Mouse (Mus musculus): ENCODE results near the gene Urah.

The Urah gene

GRCm38 (mm10) chr7:140840750-140841735, 6.2 kb downstream of the Urah start:
- DNase-seq, result no peak

DNA sequence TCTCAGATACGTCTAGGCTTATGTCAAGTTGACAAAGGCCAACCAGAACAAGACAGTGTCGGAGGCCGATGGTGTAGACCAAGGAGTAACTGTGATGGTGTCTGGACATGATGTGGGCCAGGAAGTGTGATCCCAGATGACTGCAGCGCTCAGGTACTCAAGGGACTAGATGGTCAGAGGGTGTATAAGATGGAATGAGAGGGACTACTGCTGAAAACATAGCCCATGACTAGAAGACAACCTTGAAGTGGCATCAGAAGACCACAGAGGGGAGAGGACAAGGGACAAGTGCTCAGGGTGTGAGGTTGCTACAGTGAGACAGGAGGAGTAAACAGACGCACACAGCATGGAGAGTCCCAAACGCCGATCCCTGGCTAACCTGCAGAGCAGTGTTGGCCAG, 9.0 kb downstream of the Urah start:
- DNase-seq, result no peak

DNA sequence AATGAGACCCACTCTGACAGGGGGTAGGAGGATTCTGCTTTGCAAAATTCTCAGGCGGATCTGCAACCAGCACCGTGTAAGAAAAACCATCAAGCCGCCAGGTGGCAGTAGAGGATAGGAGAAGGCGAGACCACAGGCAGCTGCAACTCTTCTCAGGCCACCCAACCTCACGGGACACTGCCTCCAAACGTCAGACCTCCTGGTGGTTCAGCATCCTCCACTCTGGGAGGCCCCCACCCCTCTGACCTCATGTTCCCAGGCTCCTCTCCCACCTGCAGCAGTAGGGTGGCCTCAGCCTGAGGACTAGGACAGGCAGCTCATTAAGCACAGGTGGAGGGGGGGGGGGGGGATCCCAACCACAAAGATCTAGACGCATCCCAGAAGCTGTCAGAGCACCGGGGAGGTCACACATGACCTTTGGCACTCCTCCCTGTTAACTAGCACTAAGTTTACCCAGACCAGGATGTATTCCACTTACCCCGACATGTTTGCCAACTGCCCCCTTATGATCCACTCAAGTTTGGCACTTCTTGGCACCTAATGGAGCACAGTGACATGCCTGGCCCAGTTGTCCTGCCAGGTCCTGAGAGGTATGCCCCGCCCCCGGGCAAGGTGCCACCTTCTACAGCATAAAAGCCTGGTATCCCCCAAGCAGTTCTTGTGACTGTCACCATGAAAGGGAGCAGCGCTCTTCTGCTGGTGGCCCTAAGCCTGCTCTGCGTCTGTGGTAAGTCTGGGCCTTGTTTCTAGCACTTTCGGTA, 10.3 kb downstream of the Urah start, which contains the start of gene Scgb1c1:
Scgb1c1 (plus strand) TSS at position 643 of the 761 bp plus-strand sequence.
- peak; percentile 96 to 99 for DNase-seq

DNA sequence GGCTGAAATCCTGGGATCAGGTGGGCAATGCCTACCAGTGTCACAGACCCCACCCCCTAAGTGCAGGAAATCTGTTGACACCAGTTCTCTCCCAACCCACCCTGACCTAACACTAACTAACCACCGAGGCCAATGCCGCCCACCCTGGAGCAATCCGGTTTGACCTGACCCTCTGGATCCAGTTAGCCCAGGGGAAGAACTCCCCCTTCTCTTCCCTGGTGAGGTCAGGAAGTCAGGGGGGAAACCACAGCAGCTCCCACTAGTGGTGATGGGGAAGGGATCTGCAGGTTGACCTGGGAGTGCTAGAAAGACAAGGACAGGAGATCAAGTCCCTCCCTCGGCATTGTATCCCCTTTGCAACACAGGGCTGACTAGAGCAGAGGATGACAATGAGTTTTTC, 10.9 kb downstream of the Urah start:
- no peak for DNase-seq

GRCm38 (mm10) chr7:140846676-140847075, 11.9 kb downstream of the Urah start:
- no peak for DNase-seq

- peak; percentile 43 to 54 for DNase-seq
Observed at GRCm38 (mm10) chr7:140847755-140848580, 13.2 kb downstream of the Urah start, which contains the start of gene Odf3. Odf3 (plus strand) TSS chr7:140847805.

DNA sequence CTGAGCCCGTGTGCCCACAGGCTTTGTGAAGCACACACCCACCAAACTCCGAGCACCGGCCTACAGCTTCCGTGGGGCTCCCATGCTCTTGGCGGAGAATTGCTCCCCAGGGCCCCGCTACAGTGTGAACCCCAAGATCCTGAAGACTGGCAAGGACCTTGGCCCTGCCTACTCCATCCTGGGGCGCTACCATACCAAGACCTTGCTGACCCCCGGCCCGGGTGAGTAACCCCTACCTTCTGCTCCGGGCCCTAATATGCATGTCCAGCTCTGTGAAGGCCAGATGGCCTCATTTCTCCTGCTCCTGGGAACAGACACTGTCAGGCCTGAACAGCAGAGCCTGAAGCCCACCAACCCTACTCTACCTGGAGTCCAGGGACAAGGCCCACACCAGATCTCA, 13.8 kb downstream of the Urah start:
- DNase-seq, result no peak

- no peak for DNase-seq
Observed at GRCm38 (mm10) chr7:140851916-140852315, 17.1 kb downstream of the Urah start.

GRCm38 (mm10) chr7:140853386-140853785, 18.6 kb downstream of the Urah start:
- DNase-seq, result no peak

- no peak for DNase-seq
Observed at GRCm38 (mm10) chr7:140854483-140854882, 19.7 kb downstream of the Urah start.

GRCm38 (mm10) chr7:140855181-140855580, 20.4 kb downstream of the Urah start:
- DNase-seq, result no peak

GRCm38 (mm10) chr7:140855860-140856784, 21.3 kb downstream of the Urah start, which contains the start of gene Gm45785:
Gm45785 (minus strand) TSS chr7:140856331.
- DNase-seq, result peak; percentile 87 to 89

DNA sequence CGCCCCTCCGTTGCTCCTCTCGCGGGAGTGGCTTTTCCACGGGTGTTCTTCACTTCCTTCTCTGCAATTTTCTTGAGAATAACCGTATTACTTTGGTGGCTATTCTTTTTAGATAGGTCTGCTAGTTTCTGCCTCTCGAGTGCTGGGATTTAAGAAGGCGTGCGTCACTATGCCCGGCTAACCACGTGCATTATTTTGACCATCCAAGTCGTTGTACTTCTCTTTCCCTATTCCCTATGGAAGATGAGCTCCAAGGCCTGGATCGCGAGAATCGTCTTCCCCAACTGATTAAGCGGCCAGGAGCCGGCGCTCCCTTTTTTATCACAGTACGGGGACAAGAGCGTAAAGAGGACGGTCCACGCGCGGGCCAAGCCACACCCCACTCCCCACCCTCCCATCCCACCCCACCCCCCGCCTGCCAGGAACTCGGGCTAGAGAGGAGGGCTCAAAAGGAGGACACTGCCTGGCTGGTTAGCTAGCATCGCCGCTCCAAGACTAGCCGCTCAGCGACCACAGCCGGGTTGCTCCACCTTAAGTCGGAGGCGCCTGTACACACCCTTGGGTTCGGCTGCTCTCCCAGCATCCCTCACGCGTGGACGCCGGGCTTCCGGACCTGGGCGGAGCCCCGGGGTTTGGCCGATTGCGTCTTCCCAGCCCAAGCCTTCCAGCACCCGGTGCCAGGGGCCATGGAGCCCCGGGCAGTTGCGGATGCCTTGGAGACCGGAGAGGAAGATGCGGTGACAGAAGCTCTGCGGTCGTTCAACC, 22.1 kb downstream of the Urah start, which contains the start of gene Ric8a:
Ric8a (plus strand) TSS at position 173 of the 765 bp plus-strand sequence.
- DNase-seq, result peak; percentile 91 to 93

- peak; percentile 36 to 52 for DNase-seq
Observed at GRCm38 (mm10) chr7:140857550-140858505, 23.0 kb downstream of the Urah start, which contains the start of gene Bet1l. Bet1l (minus strand) TSS chr7:140857577.

GRCm38 (mm10) chr7:140858746-140859145, 23.9 kb downstream of the Urah start:
- DNase-seq, result no peak

- DNase-seq, result no peak
Observed at GRCm38 (mm10) chr7:140859997-140860396, 25.2 kb downstream of the Urah start.

DNA sequence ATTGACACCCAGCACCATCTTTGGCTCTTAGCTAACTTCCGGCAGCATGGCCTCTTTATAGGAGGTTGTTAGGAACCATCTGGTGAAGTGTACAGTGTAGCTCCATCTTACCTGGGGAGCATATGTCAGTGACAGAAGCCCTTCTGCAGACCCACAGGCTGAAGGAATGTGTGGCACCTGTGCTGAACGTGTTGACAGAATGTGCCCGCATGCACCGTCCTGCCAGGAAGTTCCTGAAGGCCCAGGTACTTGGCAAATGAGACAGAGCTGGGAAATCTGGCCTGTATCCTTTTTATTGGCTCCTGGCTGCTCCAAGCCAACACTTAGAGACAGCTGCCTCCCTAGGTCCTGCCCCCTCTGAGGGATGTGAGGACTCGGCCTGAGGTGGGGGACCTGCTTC, 25.9 kb downstream of the Urah start:
- DNase-seq, result no peak

DNA sequence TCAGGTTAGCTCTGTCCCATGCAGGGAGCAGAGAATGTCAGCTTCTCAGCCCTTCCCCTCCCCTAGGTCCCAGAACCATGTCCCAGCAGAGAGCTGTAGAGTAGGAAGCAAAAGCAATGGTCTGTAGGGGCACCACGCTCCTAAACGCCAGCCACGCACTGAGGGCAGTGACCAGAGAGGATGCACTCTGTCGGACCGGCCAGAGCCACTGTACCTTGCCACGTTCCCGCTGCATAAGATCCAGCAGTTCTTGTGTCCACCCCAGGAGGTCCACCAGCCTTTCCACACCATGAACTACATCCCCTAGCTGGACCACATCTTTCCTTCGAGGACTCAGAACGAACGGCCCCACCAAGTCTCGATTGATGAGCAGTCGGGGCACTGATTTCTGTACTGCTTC, 29.9 kb downstream of the Urah start:
- peak in 1 of 2 experiments; percentile 17 for DNase-seq

DNA sequence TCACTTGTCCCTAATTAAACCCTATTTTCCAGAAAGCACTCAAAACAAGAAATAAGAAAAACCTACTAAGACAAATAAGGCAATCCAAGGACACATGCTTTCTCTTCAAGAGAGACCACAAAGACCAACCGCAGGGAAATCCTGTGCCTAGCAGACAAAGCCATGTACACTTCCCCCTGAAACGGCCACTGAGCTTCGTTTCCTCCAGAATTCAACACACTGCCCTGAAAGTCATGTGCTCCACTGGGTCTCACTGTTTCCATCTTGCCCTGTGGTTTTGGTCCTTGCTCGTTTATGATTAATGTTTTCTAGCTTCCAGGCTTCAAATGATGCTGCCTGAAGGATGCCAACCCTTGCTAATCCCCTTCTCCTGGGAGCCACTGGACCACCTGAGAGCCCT, 39.4 kb downstream of the Urah start:
- no peak for DNase-seq
